Mouse (Mus musculus) midbrain, embryonic 11.5 days (tissue): Measurements from ENCODE around the gene Calhm2. TPM values are rescaled to one million over a fixed set of nuclear protein-coding genes. Genes with fewer than 3 reads are reported as not detected.

ENCODE experiments used
- ATAC-seq: fragments of 200-750 bp; cut with Nextera tagmentation; 2 replicates; pipeline ENCODE4 v1.8.0; 2017; ENCODE audit warnings: moderate TSS enrichment, moderate library complexity; ENCODE audit not compliant: low FRiP score
- DNase-seq: peaks from one replicate; pipeline ENCODE4 v3.0.0; 2015; ENCODE audit warnings: low spot score; ENCODE audit errors: missing footprints
- H3K27ac ChIP-seq: fragments of 300-500 bp; sonication (generic); 2 replicates; pipeline ENCODE4 v1.5.1; 2014; ENCODE audit warnings: low read depth, low read length
- H3K27me3 ChIP-seq: fragments of 300-500 bp; sonication (generic); 2 replicates; pipeline ENCODE4 v1.6.1; 2014; ENCODE audit warnings: mild to moderate bottlenecking, low read length, moderate library complexity, mixed read lengths; ENCODE audit not compliant: control insufficient read depth, insufficient read depth
- H3K36me3 ChIP-seq: fragments of 300-500 bp; sonication (generic); 2 replicates; pipeline ENCODE4 v1.6.1; 2014; ENCODE audit warnings: mild to moderate bottlenecking, low read length, moderate library complexity, mixed read lengths; ENCODE audit not compliant: control insufficient read depth, insufficient read depth
- H3K4me1 ChIP-seq: fragments of 300-500 bp; sonication (generic); 2 replicates; pipeline ENCODE4 v1.6.1; 2014; ENCODE audit warnings: low read length; ENCODE audit not compliant: control insufficient read depth, insufficient read depth
- H3K4me2 ChIP-seq: fragments of 300-500 bp; sonication (generic); 2 replicates; pipeline ENCODE4 v1.6.1; 2014; ENCODE audit warnings: mild to moderate bottlenecking, moderate library complexity
- H3K4me3 ChIP-seq: fragments of 300-500 bp; sonication (generic); 2 replicates; pipeline ENCODE4 v1.5.1; 2014; ENCODE audit warnings: low read depth, low read length
- H3K9ac ChIP-seq: fragments of 300-500 bp; sonication (generic); 2 replicates; pipeline ENCODE4 v1.6.1; 2014; ENCODE audit warnings: low read length
- H3K9me3 ChIP-seq: fragments of 300-500 bp; sonication (generic); 2 replicates; pipeline ENCODE4 v1.6.1; 2016; ENCODE audit warnings: low read length; ENCODE audit not compliant: control insufficient read depth
- WGBS: fragments of 180-500 bp; shearing (Covaris S2); extraction: QIAGEN DNeasy Blood & Tissue Kit; methylation state at CpG from one replicate; pipeline ENCODE4 v1.1.7; 2014; 5-methylcytosine and 5-hydroxymethylcytosine counted together
- polyA plus RNA-seq: library from polyadenylated mRNA; unstranded; fragments of >200 nt; fragmentation: Nextera tagmentation; extraction: Ambion mirVana; gene quantifications from 2 replicates; pipeline ENCODE4 v1.2.1, GENCODE M21; 2014

Calhm2 gene
- polyA plus RNA-seq, 1 experiment from 2014 or later: 0.37 TPM

DNA sequence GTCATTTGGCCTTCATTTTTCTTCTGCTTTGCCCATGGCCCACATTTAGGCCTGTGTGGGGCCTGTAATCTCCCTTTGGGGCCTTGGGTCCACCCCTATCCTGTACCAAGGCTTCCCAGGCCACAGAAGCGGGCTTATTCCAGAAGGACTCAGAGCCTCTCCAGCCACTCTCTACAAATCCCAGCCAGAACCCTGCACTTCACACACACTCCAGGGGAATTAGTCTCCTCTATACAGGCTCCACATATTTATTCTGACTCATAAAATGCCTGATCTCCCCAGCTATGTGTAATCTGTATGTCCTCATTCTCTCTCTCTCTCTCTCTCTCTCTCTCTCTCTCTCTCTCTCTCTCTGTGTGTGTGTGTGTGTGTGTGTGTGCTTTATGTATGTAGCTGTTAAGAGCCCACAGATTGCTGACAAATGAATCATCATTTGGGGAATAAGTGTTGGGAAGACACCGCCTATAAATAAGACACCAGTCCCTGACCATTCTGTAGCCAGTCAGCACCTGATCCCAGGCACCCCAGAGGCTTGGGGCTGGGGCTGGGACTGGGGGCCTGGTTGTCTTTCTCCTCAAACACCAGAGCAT lies 38.9 kb upstream of the Calhm2 start:
- Histone ChIP-seq H3K4me3 (no peak overlapping the region), H3K4me1 (peaks cover 9% of the 10 kb centered on the region), H3K9me3 (peaks cover 6% of the 10 kb centered on the region; the same call in 1 of the 2 replicates), H3K4me2 (no peak overlapping the region), H3K36me3 (no peaks in the 10 kb centered on the region), H3K27ac (no peak overlapping the region), H3K27me3 (peaks cover 37% of the 10 kb centered on the region), H3K9ac (no peak overlapping the region)
- ATAC-seq: no peak
- WGBS: 70% methylated on average over 2 of the region's 2 CpGs
- DNase-seq: peak; percentile 74

- H3K27ac ChIP-seq: no peak overlapping the region
- ATAC-seq (no peak), DNase-seq (peak; percentile 81)
- no peak overlapping the region for H3K4me3 ChIP-seq
- no peaks in the 10 kb centered on the region for H3K9me3 ChIP-seq
- peaks cover 9% of the 10 kb centered on the region for H3K4me1 ChIP-seq
- no peaks in the 10 kb centered on the region for H3K36me3 ChIP-seq
- no peak overlapping the region for H3K4me2 ChIP-seq
- 66% methylated on average over 2 of the region's 2 CpGs for WGBS
- peaks cover 29% of the 10 kb centered on the region for H3K27me3 ChIP-seq
- H3K9ac ChIP-seq: no peak overlapping the region
These were observed 37.4 kb upstream of the Calhm2 start for GRCm38 (mm10) chr19:47175472-47175871.

DNA sequence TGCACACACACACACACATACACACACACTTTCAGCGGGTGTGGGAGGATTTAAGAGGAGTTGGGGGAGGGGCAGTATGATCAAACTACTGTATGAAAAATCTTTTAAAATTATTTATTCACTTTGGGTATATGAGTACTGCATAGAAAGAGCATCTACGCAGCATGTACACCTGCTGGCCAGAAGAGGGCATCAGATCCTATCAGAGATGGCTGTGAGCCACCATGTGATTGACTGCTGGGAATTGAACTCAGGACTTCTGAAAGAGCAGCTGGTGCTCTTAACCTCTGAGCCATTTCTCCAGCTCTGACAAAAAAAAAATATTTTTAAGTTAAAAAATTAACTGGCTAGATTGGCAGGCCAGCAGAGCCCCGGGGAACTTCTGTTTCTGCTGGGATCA lies 36.4 kb upstream of the Calhm2 start:
- no peak overlapping the region for H3K4me3 ChIP-seq
- peaks cover 9% of the 10 kb centered on the region for H3K4me1 ChIP-seq
- H3K27ac ChIP-seq: no peak overlapping the region
- no peak for ATAC-seq
- H3K27me3 ChIP-seq: peaks cover 21% of the 10 kb centered on the region
- H3K9me3 ChIP-seq: no peaks in the 10 kb centered on the region
- no peak overlapping the region for H3K9ac ChIP-seq
- WGBS: 61% methylated on average over 3 of the region's 3 CpGs
- peak; percentile 79 for DNase-seq
- no peaks in the 10 kb centered on the region for H3K36me3 ChIP-seq
- no peak overlapping the region for H3K4me2 ChIP-seq

DNA sequence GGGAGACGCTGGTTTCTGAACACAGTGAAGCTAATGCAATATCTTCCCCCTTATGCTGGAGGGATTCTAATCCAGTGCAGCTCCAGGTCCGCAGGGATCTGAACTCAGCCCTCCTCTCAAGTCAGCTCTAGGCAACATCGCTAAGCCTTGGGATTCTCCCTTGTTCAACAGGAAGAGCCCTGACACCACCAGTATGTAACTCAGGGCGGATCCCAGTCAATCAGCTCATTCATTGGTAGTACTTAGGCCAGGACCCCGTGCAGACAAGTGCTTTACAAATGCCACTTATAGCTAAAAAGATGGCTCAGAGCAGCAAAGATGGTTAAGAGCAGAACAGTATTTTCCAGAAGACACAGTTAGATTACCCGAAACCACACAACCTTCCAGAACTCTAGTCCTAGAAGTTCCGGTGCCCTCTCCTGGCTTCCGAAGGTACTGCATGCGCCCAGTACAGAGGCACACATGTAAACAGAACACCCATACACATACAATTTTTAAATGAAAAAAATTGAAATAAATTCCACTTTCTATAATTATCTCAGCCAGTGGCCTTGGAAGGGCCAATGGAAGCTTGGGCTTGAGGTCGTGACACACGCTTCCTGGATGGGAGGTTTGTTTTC lies 30.8 kb upstream of the Calhm2 start:
- Histone ChIP-seq H3K27me3 (no peaks in the 10 kb centered on the region), H3K9me3 (no peaks in the 10 kb centered on the region), H3K4me3 (no peak overlapping the region), H3K27ac (no peak overlapping the region), H3K4me2 (0 out of 2 replicates have a peak overlapping the region, but pooled peaks have one; percentile 11), H3K9ac (no peak overlapping the region), H3K4me1 (peaks cover 5% of the 10 kb centered on the region), H3K36me3 (no peaks in the 10 kb centered on the region)
- DNase-seq: peak; percentile 99
- no peak for ATAC-seq
- 30% methylated on average over 11 of the region's 11 CpGs for WGBS

DNA sequence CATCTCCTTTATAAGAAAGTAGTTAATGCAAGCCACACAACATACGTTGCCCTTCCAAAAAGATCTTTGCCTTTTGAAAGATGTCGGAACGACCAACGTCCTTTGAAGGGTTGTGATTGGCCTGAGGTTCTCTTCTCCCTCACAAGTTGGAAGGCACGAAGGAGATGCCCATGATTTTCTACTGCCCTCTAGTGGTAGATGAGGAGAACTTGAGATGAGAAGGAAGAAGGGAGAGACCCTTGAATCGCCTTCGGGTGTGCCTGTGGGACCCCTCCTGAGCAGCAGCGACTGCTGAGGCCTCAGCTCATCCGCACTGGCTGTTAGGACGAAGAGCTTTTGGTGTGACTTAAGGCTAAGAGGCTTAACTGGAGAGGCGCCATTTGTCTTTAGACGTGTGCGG lies 30.1 kb upstream of the Calhm2 start:
- H3K9me3 ChIP-seq: no peaks in the 10 kb centered on the region
- no peaks in the 10 kb centered on the region for H3K27me3 ChIP-seq
- 7% methylated on average over 13 of the region's 13 CpGs for WGBS
- H3K36me3 ChIP-seq: no peaks in the 10 kb centered on the region
- no peak overlapping the region for H3K4me3 ChIP-seq
- H3K4me1 ChIP-seq: peaks cover 5% of the 10 kb centered on the region
- no peak overlapping the region for H3K9ac ChIP-seq
- no peak overlapping the region for H3K27ac ChIP-seq
- DNase-seq (peak; percentile 95), ATAC-seq (peak; percentile 35; the same call in 1 of the 2 replicates)
- H3K4me2 ChIP-seq: peak overlapping the region; percentile 20; the same call in 1 of the 2 replicates

GRCm38 (mm10) chr19:47167617-47168214 lies 29.6 kb upstream of the Calhm2 start:
- Histone ChIP-seq H3K9me3 (no peaks in the 10 kb centered on the region), H3K27me3 (no peaks in the 10 kb centered on the region), H3K4me1 (peaks cover 5% of the 10 kb centered on the region), H3K36me3 (no peaks in the 10 kb centered on the region), H3K4me2 (no peak overlapping the region), H3K4me3 (no peak overlapping the region), H3K9ac (no peak overlapping the region), H3K27ac (no peak overlapping the region)
- DNase-seq: peak; percentile 82
- 42% methylated on average over 7 of the region's 7 CpGs for WGBS
- ATAC-seq: no peak

DNA sequence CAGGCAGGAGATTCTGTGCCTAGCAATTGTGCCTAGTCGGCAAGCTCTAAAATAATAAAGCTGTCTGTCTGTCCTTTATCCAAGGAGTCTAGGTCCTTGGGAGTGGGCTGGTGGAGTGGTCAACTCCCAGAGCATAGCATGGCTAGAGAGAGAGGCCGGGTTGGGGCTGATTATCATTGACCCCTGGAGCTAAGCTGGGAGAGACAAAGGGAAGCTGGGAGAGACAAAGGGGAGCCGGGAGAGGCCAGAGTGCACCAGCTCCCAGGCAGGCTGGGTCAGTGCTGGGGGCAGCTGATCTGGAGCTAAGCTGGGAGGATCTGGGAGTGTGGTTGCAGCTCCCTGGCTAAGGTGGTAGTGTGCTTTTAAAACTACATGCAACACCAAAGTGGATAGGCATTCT lies 28.7 kb upstream of the Calhm2 start:
- peaks cover 5% of the 10 kb centered on the region for H3K4me1 ChIP-seq
- H3K9ac ChIP-seq: no peak overlapping the region
- no peak overlapping the region for H3K27ac ChIP-seq
- no peak for ATAC-seq
- no peak overlapping the region for H3K4me2 ChIP-seq
- no peaks in the 10 kb centered on the region for H3K9me3 ChIP-seq
- H3K36me3 ChIP-seq: no peaks in the 10 kb centered on the region
- no peak overlapping the region for H3K4me3 ChIP-seq
- DNase-seq: peak; percentile 82
- no peaks in the 10 kb centered on the region for H3K27me3 ChIP-seq
- WGBS: 8% methylated on average over 3 of the region's 3 CpGs

DNA sequence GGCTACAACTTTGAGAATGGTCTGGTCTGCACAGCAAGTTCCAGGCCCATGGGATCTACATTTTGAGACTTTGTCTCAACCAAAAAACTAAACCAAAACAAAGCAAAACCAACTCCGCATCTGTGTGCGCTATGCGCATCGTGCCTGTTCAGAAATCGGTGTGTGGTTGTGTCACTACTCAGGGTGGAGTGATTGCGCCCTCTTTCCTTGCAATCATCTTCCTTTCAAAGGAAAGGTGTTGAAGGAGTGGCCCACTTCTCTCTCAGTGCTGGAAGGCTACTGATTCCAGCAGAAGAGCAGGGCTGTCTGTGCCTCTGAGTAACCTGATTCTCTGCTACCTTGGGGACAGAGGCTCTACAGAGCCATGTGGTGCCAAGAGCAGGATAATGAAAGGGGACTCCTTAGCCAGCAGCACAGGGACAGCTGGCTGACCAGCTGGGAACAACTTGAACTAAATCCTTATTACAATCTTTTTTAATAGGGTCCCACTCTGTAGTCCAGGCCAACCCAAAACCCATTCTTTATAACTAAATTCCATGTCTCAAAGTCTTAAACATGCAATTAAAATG lies 25.2 kb upstream of the Calhm2 start:
- ATAC-seq: no peak

GRCm38 (mm10) chr19:47161669-47162068 lies 23.6 kb upstream of the Calhm2 start:
- H3K4me1 ChIP-seq: peaks cover under 1% of the 10 kb centered on the region; the same call in 1 of the 2 replicates
- H3K27ac ChIP-seq: no peak overlapping the region
- H3K4me3 ChIP-seq: no peak overlapping the region
- H3K36me3 ChIP-seq: no peaks in the 10 kb centered on the region
- H3K27me3 ChIP-seq: no peaks in the 10 kb centered on the region
- no peak for ATAC-seq
- no peak for DNase-seq
- H3K9me3 ChIP-seq: no peaks in the 10 kb centered on the region
- no peak overlapping the region for H3K4me2 ChIP-seq
- 64% methylated on average over 4 of the region's 4 CpGs for WGBS
- no peak overlapping the region for H3K9ac ChIP-seq

More for the DNA sequence above, 25.2 kb upstream of the Calhm2 start:
- no peaks in the 10 kb centered on the region for H3K9me3 ChIP-seq
- DNase-seq: no peak
- peaks cover 5% of the 10 kb centered on the region for H3K4me1 ChIP-seq
- WGBS: 93% methylated on average over 6 of the region's 6 CpGs
- no peaks in the 10 kb centered on the region for H3K27me3 ChIP-seq
- H3K27ac ChIP-seq: no peak overlapping the region
- no peak overlapping the region for H3K4me3 ChIP-seq
- H3K36me3 ChIP-seq: no peaks in the 10 kb centered on the region
- no peak overlapping the region for H3K4me2 ChIP-seq
- no peak overlapping the region for H3K9ac ChIP-seq
